Mouse (Mus musculus): ENCODE results near the gene Ocrl. TPM values are rescaled to one million over a fixed set of nuclear protein-coding genes. Genes with fewer than 3 reads are reported as not detected.
A peak's percentile ranks its signal among the peaks of the same experiment; 100 is the strongest.

Gene Ocrl
- polyA plus RNA-seq, 1 experiment from 2014 or later, result 21.0 TPM

GRCm38 (mm10) chrX:47912904-47913542 is 836 bp downstream of the Ocrl start:
- peak; percentile 4 for DNase-seq (ENCODE audit: low spot score)
- Histone ChIP-seq H3K9ac (replicated peaks; ENCODE audit: low read length) (no peak overlapping the region; the same call in 1 of the 2 replicates), H3K27ac (replicated peaks; ENCODE audit: low read depth, low read length) (no peak overlapping the region)

GRCm38 (mm10) chrX:47913543-47913938 is 1.4 kb downstream of the Ocrl start:
- 82% methylated on average over 7 of the region's 7 CpGs for WGBS
- Histone ChIP-seq H3K9ac (replicated peaks; ENCODE audit: low read length) (no peak overlapping the region), H3K9me3 (replicated peaks; ENCODE audit: control insufficient read depth, low read length) (no peaks in the 10 kb centered on the region), H3K27me3 (ENCODE audit: control insufficient read depth, insufficient read depth, low read length) (no peaks in the 10 kb centered on the region), H3K4me2 (ENCODE audit: low read depth, low read length) (no peak overlapping the region), H3K4me3 (ENCODE audit: low read depth, low read length) (no peak overlapping the region), H3K27ac (replicated peaks; ENCODE audit: low read depth, low read length) (no peak overlapping the region), H3K36me3 (replicated peaks; ENCODE audit: control insufficient read depth, insufficient read depth, low read depth, low read length) (no peaks in the 10 kb centered on the region), H3K4me1 (ENCODE audit: control insufficient read depth, insufficient read depth, low read length) (no peaks in the 10 kb centered on the region)
- ATAC-seq (replicated peaks; ENCODE audit: insufficient number of reproducible peaks, low FRiP score, low TSS enrichment, low read depth) (no peak), DNase-seq (ENCODE audit: low spot score) (no peak)

More at GRCm38 (mm10) chrX:47912904-47913542, 836 bp downstream of the Ocrl start:
- Histone ChIP-seq H3K4me1 (ENCODE audit: control insufficient read depth, insufficient read depth, low read length) (no peaks in the 10 kb centered on the region), H3K4me2 (ENCODE audit: low read depth, low read length) (peak overlapping the region; percentile 58), H3K36me3 (replicated peaks; ENCODE audit: control insufficient read depth, insufficient read depth, low read depth, low read length) (no peaks in the 10 kb centered on the region), H3K9me3 (replicated peaks; ENCODE audit: control insufficient read depth, low read length) (no peaks in the 10 kb centered on the region), H3K27me3 (ENCODE audit: control insufficient read depth, insufficient read depth, low read length) (no peaks in the 10 kb centered on the region), H3K4me3 (ENCODE audit: low read depth, low read length) (peak overlapping the region; percentile 56)
- 23% methylated on average over 8 of the region's 8 CpGs for WGBS
- ATAC-seq (replicated peaks; ENCODE audit: insufficient number of reproducible peaks, low FRiP score, low TSS enrichment, low read depth), result no peak

GRCm38 (mm10) chrX:47916831-47917230 is 4.6 kb downstream of the Ocrl start:
- ATAC-seq (replicated peaks; ENCODE audit: insufficient number of reproducible peaks, low FRiP score, low TSS enrichment, low read depth) (no peak), DNase-seq (ENCODE audit: low spot score) (no peak)
- Histone ChIP-seq H3K36me3 (replicated peaks; ENCODE audit: control insufficient read depth, insufficient read depth, low read depth, low read length) (no peaks in the 10 kb centered on the region), H3K27ac (replicated peaks; ENCODE audit: low read depth, low read length) (no peak overlapping the region), H3K4me3 (ENCODE audit: low read depth, low read length) (no peak overlapping the region), H3K9ac (replicated peaks; ENCODE audit: low read length) (no peak overlapping the region), H3K27me3 (ENCODE audit: control insufficient read depth, insufficient read depth, low read length) (no peaks in the 10 kb centered on the region), H3K4me1 (ENCODE audit: control insufficient read depth, insufficient read depth, low read length) (no peaks in the 10 kb centered on the region), H3K4me2 (ENCODE audit: low read depth, low read length) (no peak overlapping the region), H3K9me3 (replicated peaks; ENCODE audit: control insufficient read depth, low read length) (no peaks in the 10 kb centered on the region)
- WGBS, result 68% methylated on average over 1 of the region's 1 CpGs

- Histone ChIP-seq H3K36me3 (replicated peaks; ENCODE audit: control insufficient read depth, insufficient read depth, low read depth, low read length) (no peaks in the 10 kb centered on the region), H3K4me2 (ENCODE audit: low read depth, low read length) (no peak overlapping the region), H3K27me3 (ENCODE audit: control insufficient read depth, insufficient read depth, low read length) (no peaks in the 10 kb centered on the region), H3K9ac (replicated peaks; ENCODE audit: low read length) (no peak overlapping the region), H3K9me3 (replicated peaks; ENCODE audit: control insufficient read depth, low read length) (no peaks in the 10 kb centered on the region), H3K4me3 (ENCODE audit: low read depth, low read length) (no peak overlapping the region), H3K27ac (replicated peaks; ENCODE audit: low read depth, low read length) (no peak overlapping the region), H3K4me1 (ENCODE audit: control insufficient read depth, insufficient read depth, low read length) (no peaks in the 10 kb centered on the region)
- DNase-seq (ENCODE audit: low spot score) (no peak), ATAC-seq (replicated peaks; ENCODE audit: insufficient number of reproducible peaks, low FRiP score, low TSS enrichment, low read depth) (no peak)
- 82% methylated on average over 5 of the region's 5 CpGs for WGBS
Measured at GRCm38 (mm10) chrX:47920541-47920940, 8.4 kb downstream of the Ocrl start.

GRCm38 (mm10) chrX:47927981-47928380 is 15.8 kb downstream of the Ocrl start:
- WGBS, result 70% methylated on average over 3 of the region's 3 CpGs
- ATAC-seq (replicated peaks; ENCODE audit: insufficient number of reproducible peaks, low FRiP score, low TSS enrichment, low read depth), result no peak
- no peak for DNase-seq (ENCODE audit: low spot score)
- Histone ChIP-seq H3K4me3 (ENCODE audit: low read depth, low read length) (no peak overlapping the region), H3K27me3 (ENCODE audit: control insufficient read depth, insufficient read depth, low read length) (no peaks in the 10 kb centered on the region), H3K36me3 (replicated peaks; ENCODE audit: control insufficient read depth, insufficient read depth, low read depth, low read length) (no peaks in the 10 kb centered on the region), H3K4me1 (ENCODE audit: control insufficient read depth, insufficient read depth, low read length) (no peaks in the 10 kb centered on the region), H3K9me3 (replicated peaks; ENCODE audit: control insufficient read depth, low read length) (no peaks in the 10 kb centered on the region), H3K4me2 (ENCODE audit: low read depth, low read length) (no peak overlapping the region), H3K27ac (replicated peaks; ENCODE audit: low read depth, low read length) (no peak overlapping the region), H3K9ac (replicated peaks; ENCODE audit: low read length) (no peak overlapping the region)

- no peaks in the 10 kb centered on the region for H3K4me1 ChIP-seq (ENCODE audit: control insufficient read depth, insufficient read depth, low read length)
- 78% methylated on average over 3 of the region's 3 CpGs for WGBS
- H3K9ac ChIP-seq (replicated peaks; ENCODE audit: low read length), result no peak overlapping the region
- H3K27ac ChIP-seq (replicated peaks; ENCODE audit: low read depth, low read length), result no peak overlapping the region
- H3K27me3 ChIP-seq (ENCODE audit: control insufficient read depth, insufficient read depth, low read length), result no peaks in the 10 kb centered on the region
- no peak overlapping the region for H3K4me2 ChIP-seq (ENCODE audit: low read depth, low read length)
- no peak overlapping the region for H3K4me3 ChIP-seq (ENCODE audit: low read depth, low read length)
- no peaks in the 10 kb centered on the region for H3K36me3 ChIP-seq (replicated peaks; ENCODE audit: control insufficient read depth, insufficient read depth, low read depth, low read length)
- H3K9me3 ChIP-seq (replicated peaks; ENCODE audit: control insufficient read depth, low read length), result no peaks in the 10 kb centered on the region
- DNase-seq (ENCODE audit: low spot score), result no peak
- no peak for ATAC-seq (replicated peaks; ENCODE audit: insufficient number of reproducible peaks, low FRiP score, low TSS enrichment, low read depth)
Measured at GRCm38 (mm10) chrX:47930449-47930848, 18.3 kb downstream of the Ocrl start.

- H3K4me1 ChIP-seq (ENCODE audit: control insufficient read depth, insufficient read depth, low read length), result no peaks in the 10 kb centered on the region
- no peak for ATAC-seq (replicated peaks; ENCODE audit: insufficient number of reproducible peaks, low FRiP score, low TSS enrichment, low read depth)
- no peak for DNase-seq (ENCODE audit: low spot score)
- H3K27me3 ChIP-seq (ENCODE audit: control insufficient read depth, insufficient read depth, low read length), result no peaks in the 10 kb centered on the region
- no peak overlapping the region for H3K4me3 ChIP-seq (ENCODE audit: low read depth, low read length)
- no peak overlapping the region for H3K27ac ChIP-seq (replicated peaks; ENCODE audit: low read depth, low read length)
- H3K36me3 ChIP-seq (replicated peaks; ENCODE audit: control insufficient read depth, insufficient read depth, low read depth, low read length), result no peaks in the 10 kb centered on the region
- WGBS, result 88% methylated on average over 11 of the region's 11 CpGs
- no peaks in the 10 kb centered on the region for H3K9me3 ChIP-seq (replicated peaks; ENCODE audit: control insufficient read depth, low read length)
- H3K9ac ChIP-seq (replicated peaks; ENCODE audit: low read length), result no peak overlapping the region
- no peak overlapping the region for H3K4me2 ChIP-seq (ENCODE audit: low read depth, low read length)
Measured at GRCm38 (mm10) chrX:47934352-47934751, 22.2 kb downstream of the Ocrl start.

GRCm38 (mm10) chrX:47936885-47937284 is 24.7 kb downstream of the Ocrl start:
- H3K9ac ChIP-seq (replicated peaks; ENCODE audit: low read length), result no peak overlapping the region
- no peaks in the 10 kb centered on the region for H3K9me3 ChIP-seq (replicated peaks; ENCODE audit: control insufficient read depth, low read length)
- no peak for ATAC-seq (replicated peaks; ENCODE audit: insufficient number of reproducible peaks, low FRiP score, low TSS enrichment, low read depth)
- no peaks in the 10 kb centered on the region for H3K4me1 ChIP-seq (ENCODE audit: control insufficient read depth, insufficient read depth, low read length)
- H3K4me2 ChIP-seq (ENCODE audit: low read depth, low read length), result no peak overlapping the region
- no peaks in the 10 kb centered on the region for H3K27me3 ChIP-seq (ENCODE audit: control insufficient read depth, insufficient read depth, low read length)
- H3K36me3 ChIP-seq (replicated peaks; ENCODE audit: control insufficient read depth, insufficient read depth, low read depth, low read length), result no peaks in the 10 kb centered on the region
- WGBS, result 77% methylated on average over 5 of the region's 5 CpGs
- no peak overlapping the region for H3K4me3 ChIP-seq (ENCODE audit: low read depth, low read length)
- H3K27ac ChIP-seq (replicated peaks; ENCODE audit: low read depth, low read length), result no peak overlapping the region
- no peak for DNase-seq (ENCODE audit: low spot score)
